Mouse (Mus musculus) granulocyte monocyte progenitor cell, adult 5-6 weeks (primary cell): ENCODE data around the gene Ramac. TPM values are rescaled to one million over a fixed set of nuclear protein-coding genes. Genes with fewer than 3 reads are reported as not detected.

Experiments used
- ATAC-seq: replicated peaks from 2 replicates; pipeline ENCODE4 v1.8.0; 2016; ENCODE audit warnings: mild to moderate bottlenecking, moderate TSS enrichment, inconsistent platforms; ENCODE audit not compliant: poor library complexity, severe bottlenecking
- total RNA-seq, 2 experiments: library from RNA; stranded (forward) in 1 of 2; stranded (reverse) in 1 of 2; fragments of 200-712, 200-1000 nt in 1 of 2; fragments of >200 nt in 1 of 2; fragmentation: Nextera tagmentation in 1 of 2; gene quantifications; 2 replicates each; pipeline ENCODE4 v1.2.3; 2014 to 2017

Ramac gene
- total RNA-seq, 2 experiments from 2014 or later: 65.3 to 89.8 TPM

GRCm38 (mm10) chr7:81772786-81773539, 10.2 kb downstream of the Ramac start:
- ATAC-seq: peak; percentile 35

DNA sequence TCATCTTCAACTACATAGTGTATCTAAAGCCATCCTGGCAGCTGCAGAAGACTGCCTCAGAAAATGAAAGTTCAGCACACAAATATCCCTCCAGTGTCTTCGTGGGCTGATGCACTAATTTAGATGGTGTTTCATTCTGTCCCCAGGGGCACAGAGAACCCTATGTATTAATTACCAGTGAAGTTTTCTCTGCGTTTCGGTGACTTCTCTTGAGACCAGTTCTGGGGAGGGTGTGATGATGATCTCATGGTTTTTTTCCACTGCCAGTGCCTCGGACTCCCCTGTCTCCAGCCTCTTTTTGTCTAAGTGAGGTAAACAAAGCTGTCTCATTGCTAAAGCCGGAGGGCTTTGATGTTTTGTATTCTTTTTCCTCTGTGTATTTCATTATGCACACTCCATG, 12.6 kb downstream of the Ramac start:
- no peak for ATAC-seq

DNA sequence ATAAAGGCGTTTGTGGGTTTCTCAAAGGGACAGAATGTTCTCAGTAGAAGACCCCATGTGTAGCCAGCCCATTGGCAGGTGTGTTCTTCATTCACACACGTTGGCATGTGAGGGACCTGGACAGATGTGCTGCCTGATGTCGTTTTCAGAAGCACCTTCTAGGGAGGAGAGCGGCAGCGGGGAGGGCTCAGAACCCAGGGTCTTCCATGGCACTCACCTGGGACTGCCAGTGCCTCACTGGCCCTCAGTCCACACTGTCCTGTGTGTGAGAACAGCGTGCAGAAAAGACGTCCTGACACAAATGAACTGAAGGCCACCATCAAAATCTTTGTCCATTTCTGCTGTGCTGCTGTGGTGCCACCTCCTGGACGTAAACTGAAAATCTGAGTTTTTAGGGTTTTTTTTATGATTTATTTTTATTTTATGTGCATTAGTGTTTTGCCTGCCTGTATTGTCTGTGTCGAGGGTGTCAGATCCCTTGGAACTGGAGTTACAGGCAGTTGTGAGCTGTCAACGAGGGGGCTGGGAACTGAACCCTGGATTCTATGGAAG, 15.0 kb downstream of the Ramac start:
- ATAC-seq: no peak

DNA sequence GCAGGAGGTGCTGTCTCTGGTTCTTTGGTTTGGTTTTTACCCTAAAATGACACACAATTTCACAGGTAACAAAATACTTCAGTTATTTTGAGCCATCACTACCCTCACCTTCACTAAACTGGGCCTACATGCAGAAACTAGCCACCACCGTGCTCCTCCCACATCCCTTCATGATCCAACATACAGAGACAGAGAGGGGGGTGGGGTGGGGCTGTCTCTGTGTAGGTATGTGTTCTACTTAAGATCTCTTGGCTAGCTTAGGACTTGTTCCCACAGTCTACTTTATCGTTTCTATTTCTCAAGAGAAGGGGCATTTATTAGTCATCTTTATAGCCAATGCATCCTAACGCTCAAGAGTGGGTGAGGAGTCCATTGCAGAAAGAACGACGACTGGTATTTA, 25.8 kb downstream of the Ramac start:
- ATAC-seq: no peak

- peak; percentile 94 for ATAC-seq
These were observed 26.5 kb downstream of the Ramac start, which contains the start of gene 3110040N11Rik for GRCm38 (mm10) chr7:81789095-81789757. TSS of gene 3110040N11Rik (minus strand) at chr7:81789478.

- ATAC-seq: no peak
These were observed 43.3 kb downstream of the Ramac start for GRCm38 (mm10) chr7:81806067-81806466.

Other genes with a start within 250 kb of the Ramac start
- 0.66 TPM in 1 of 2 replicates, not detected in the other for gene Fsd2, start 196.0 kb upstream of the Ramac start, total RNA-seq (2014; fragmentation: Nextera tagmentation)
- 0.13 and 0.41 TPM in 2 replicates for gene Fsd2, start 196.0 kb upstream of the Ramac start, total RNA-seq (2017)
- gene Whamm, start 191.7 kb upstream of the Ramac start, total RNA-seq (2014; fragmentation: Nextera tagmentation): 9.2 and 14.1 TPM in 2 replicates
- gene Whamm, start 191.7 kb upstream of the Ramac start, total RNA-seq (2017): 18.4 and 19.3 TPM in 2 replicates
- 0.11 and 0.39 TPM in 2 replicates for gene Homer2, start 55.4 kb upstream of the Ramac start, total RNA-seq (2014; fragmentation: Nextera tagmentation)
- gene Homer2, start 55.4 kb upstream of the Ramac start, total RNA-seq (2017): 1.5 and 5.2 TPM in 2 replicates
- gene 3110040N11Rik, start 26.6 kb downstream of the Ramac start, total RNA-seq (2014; fragmentation: Nextera tagmentation): 20.0 and 28.1 TPM in 2 replicates
- gene 3110040N11Rik, start 26.6 kb downstream of the Ramac start, total RNA-seq (2017): 69.5 and 80.4 TPM in 2 replicates
- gene Btbd1, start 66.5 kb downstream of the Ramac start, total RNA-seq (2014; fragmentation: Nextera tagmentation): 37.4 and 79.2 TPM in 2 replicates
- 87.9 and 103 TPM in 2 replicates for gene Btbd1, start 66.5 kb downstream of the Ramac start, total RNA-seq (2017)
- gene Gm10160, start 92.9 kb downstream of the Ramac start, total RNA-seq (2014; fragmentation: Nextera tagmentation): not detected in 2 replicates
- gene Gm10160, start 92.9 kb downstream of the Ramac start, total RNA-seq (2017): not detected in 2 replicates
- 177 and 196 TPM in 2 replicates for gene Tm6sf1, start 96.1 kb downstream of the Ramac start, total RNA-seq (2014; fragmentation: Nextera tagmentation)
- 132 and 194 TPM in 2 replicates for gene Tm6sf1, start 96.1 kb downstream of the Ramac start, total RNA-seq (2017)
- not detected in 2 replicates for gene Hdgfl3, start 171.5 kb downstream of the Ramac start, total RNA-seq (2014; fragmentation: Nextera tagmentation)
- gene Hdgfl3, start 171.5 kb downstream of the Ramac start, total RNA-seq (2017): 0.67 and 0.99 TPM in 2 replicates
- not detected in 2 replicates for gene Bnc1, start 229.4 kb downstream of the Ramac start, total RNA-seq (2014; fragmentation: Nextera tagmentation)
- not detected in 2 replicates for gene Bnc1, start 229.4 kb downstream of the Ramac start, total RNA-seq (2017)